Mouse (Mus musculus): ENCODE measurements around the gene Iapp.
"Not testable (repeated sequence)": the region's sequence is repeated elsewhere in the genome, so short reads cannot be mapped to it uniquely, and the experiment has no call there.

Gene Iapp

DNA sequence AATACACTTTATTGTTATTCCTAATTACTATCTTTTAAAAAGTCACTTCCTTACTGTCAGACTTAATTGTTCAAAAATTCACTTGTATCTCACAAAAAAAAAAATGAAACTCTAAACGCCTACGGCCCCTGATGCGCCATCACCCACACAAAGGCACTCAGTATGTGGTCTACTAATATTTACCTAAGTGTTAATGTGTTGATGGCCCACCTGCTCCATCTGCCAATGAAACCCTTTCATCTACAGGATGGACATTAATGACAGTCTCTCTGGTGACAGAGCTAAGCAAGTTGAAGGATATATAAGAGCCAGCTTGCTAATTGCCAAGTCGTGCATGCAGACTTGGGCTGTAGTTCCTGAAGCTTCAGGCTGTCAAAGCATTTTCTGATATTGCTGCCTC is at the start of gene Iapp:
Gene Iapp, plus strand, starts transcription at position 326 of the 400 bp plus-strand sequence.
- no peak for DNase-seq (ENCODE audit: low read depth, low spot score)

DNA sequence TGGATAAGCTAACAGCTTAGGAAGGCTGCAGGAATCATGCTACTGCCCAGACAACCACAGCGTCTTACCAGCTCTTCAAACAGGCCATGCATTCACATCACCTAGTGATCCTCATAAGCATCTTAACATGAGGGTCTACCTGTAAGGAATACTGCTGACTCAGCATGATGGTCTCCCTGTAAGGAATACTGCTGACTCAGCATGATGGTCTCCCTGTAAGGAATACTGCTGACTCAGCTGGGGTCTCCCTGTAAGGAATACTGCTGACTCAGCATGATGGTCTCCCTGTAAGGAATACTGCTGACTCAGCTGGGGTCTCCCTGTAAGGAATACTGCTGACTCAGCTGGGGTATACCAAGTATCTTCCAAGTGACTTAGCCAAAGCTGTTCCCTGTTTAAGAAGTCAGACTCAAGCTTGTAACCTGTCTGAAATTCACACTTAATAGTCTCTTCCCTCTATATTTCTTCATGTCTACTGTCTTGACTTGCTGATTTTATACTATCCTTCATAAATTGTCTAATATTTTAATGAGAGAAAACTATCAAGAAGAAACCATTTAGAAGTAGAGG is 47.4 kb upstream of the Iapp start:
- not testable (repeated sequence) for DNase-seq (ENCODE audit: low read depth, low spot score)

DNA sequence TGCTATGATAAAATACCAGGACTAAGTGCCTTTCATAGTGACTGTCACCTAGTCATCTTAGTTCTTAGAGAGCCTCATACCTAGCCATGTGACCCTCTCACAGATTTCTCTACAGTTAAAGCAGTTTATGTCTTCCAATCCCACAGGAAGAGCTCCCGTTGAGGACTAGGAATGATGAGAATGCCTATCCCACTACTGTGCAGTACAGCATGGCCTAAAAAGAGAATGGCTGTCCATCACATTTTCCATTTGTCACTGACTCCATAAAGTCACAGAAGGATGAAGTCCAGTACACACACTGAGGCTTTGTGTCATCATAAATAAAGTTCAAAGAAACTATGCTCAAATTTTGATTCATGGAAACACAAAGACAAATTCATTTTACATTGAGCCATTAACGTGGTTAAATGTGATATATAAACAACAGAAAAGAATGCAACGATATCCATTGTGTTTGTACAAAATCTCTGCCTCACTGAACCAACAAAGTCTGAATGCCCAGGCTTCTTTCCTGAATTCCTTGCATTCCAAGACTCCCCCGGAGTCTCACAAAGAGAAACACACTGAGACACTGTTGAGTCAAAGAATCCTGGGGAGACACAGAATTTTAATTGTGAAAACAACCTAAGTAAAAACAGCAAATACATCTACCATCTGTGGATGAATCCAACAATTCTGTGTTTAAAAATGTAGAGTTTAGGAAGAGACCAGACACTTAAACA is 22.3 kb upstream of the Iapp start:
- DNase-seq (ENCODE audit: low read depth, low spot score), result peak; percentile 48

DNA sequence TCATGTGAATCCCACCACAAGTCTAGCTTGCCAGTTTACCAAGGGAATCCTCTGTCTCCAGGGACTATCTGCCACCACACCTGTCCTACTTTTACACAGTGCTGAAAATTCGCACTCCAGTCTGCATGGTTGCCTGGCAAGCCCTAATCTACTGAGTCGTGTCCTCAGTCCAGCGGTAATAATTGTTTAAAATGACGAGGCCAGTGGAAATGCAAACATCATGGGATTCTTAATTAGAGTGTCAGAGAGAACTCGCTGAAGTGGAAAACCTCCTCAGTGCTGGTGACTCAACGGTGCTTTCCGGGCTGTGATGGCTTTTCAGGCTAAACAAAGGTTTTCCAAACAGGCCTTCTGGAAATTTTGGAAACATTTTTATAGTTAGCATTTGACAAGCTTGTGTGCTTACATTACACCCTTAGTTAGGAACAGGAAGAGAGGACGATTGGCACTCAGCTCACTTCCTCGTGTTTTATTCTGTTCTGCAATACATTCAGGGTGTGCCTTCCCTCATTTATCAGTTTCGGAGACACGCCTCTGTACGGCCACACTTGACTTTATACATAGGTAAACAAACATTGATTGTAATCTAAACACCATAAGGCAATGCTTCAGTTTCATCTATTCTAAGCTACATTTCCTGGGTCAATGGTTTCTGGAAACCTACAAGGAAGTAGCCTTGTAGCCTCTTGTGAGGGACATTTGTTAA is 8.7 kb upstream of the Iapp start:
- DNase-seq (ENCODE audit: low read depth, low spot score), result no peak

DNA sequence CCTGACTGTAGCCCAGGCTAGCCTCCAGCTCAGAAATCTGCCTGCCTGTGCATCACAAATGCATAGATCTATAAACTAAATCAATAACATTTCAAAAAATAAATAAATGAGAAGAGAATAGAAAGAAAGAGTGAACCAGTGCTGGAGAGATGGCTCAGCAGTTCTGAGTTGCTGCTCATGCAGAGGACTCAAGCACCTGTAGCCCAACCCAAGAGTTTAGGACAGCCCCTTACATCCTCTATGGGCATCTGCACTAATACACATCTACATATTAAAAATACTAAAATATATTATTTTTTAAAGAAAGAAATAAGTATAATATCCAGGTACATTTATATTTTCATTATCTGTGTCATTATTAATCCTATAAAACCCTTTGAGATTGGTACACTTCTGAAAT is 6.9 kb downstream of the Iapp start:
- DNase-seq (ENCODE audit: low read depth, low spot score), result no peak

DNA sequence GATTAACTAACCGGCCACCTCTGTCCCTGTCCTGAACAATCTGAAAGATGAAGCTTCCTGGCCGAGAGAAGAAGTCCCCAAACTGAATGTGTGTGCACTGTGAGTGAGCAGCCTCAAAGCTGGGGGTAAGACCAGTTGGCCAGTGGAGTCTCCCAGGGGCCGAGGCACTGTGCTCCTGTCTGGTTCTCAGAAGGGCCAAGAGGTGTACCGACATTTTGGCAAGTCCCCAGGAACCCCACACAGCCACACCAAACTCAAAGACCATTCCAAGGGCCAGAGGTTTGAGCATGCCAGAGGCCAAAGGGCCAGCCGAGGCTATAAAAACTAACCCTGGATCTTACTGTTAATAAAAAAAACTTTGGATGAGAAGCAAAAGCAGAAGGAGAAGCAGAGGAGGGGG is 16.1 kb downstream of the Iapp start:
- DNase-seq (ENCODE audit: low read depth, low spot score), result no peak

DNA sequence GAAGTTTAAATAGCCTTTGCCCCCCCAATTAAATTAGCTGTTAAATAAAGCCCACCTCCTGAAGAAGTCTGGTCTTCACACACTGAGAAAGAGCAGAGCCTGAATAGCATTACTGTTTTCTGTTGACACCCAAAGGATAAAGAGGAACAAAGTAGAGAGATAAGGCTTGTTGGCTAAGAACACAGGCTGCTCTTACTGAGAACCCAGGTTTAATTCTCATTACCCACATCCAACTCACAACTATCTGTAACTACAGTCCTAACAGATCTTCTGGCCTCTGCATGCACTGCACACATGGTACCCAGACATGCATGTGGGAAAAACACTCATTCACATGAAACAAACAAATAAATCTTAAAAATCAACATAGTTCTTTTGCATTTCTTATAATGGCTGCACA is 18.9 kb downstream of the Iapp start:
- no peak for DNase-seq (ENCODE audit: low read depth, low spot score)

DNA sequence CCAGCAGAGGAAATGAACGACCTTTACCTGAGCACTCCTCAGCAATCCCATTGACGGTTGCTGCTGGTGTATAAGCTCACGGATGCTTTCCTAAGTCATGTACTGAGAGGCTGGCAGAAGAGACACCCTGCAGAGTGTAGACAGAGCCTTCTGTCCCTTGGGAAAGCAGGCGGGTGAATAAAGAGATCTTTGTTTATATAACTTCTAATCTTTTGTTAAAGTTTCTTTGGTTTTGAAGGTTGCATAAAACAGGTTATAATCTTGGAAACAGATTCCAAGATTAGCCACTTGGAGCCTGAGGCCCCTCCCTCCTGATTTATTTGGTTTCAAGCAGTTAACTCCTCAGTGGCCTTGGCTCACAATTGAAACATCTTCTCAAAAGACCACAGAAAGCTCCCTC is 24.7 kb downstream of the Iapp start, which contains the start of gene Slco1a5:
Gene Slco1a5, minus strand, starts transcription at position 101 of the 400 bp plus-strand sequence.
- no peak for DNase-seq (ENCODE audit: low read depth, low spot score)

DNA sequence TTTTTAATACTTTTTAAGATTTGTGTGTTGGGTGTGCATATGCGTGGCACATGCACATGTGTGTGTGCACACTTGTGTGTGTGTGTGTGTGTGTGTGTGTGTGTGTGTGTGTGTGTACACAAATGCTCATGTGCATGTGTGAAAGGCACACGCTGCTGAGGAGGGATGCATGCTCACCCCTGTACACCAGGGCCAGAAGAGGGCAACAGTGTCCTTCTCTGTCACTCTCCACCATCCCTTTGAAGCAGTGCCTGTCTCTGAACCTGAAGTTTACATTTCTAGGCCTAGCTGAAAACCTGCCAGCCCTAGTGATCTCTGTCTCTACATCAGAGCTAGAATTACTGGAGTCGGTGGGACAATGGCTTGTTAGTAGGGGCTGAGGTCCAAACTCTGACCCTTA is 28.4 kb downstream of the Iapp start:
- DNase-seq (ENCODE audit: low read depth, low spot score), result no peak

DNA sequence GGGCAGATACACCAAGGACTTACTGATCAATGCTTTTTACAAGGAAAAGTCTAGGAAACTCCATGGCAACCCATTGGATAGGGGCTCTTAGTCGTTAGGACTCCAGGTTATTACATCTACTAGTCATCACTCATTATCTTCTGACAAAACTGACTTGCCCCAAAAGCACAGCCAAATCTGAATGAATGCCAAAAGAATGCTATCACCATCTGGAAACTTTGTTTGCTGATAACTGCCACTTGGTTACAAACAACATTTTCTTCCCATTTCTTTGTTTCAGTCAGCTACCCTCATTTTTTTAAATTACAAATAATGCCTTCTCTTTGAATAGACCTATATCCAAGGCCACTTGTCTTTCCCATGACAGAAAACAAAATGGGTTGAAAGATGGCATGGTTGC is 31.0 kb downstream of the Iapp start:
- no peak for DNase-seq (ENCODE audit: low read depth, low spot score)

DNA sequence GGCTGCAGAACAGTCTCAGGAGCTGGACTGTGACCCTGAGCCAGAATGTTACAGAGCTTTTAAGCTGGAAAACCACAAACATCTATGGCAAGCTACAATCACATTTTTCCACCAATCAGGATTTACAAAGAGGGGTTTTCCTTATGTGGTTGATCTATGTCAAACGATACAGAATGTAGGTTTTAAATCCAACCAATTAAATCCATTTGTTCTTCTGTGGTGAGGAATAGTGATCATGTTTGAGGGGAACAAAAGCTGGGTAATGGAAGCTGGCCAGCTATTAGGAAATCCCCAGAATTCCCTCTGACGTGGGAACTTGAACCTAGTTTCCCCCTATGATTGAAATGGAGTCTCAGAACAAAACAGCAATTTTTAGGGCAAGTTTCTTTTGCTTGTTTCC is 40.7 kb downstream of the Iapp start:
- no peak for DNase-seq (ENCODE audit: low read depth, low spot score)

DNA sequence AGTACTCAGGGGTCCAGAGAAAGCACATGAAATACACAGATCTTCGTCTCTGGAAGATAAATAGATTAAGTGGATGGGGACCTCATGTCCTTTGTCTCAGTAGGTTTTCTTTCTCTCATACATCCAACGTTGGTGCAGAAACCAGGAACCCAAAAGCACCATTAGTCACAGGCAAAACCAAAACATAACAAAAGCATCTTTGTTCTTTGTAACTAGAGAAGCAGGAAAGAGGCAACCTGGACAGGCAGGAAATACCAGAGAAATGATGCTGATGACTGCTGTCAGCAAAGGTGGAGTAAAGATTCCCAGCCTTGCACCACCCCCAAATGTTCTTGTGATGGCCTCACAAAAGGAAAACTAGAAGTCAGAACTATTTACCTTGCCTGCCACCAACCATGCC is 41.4 kb downstream of the Iapp start:
- DNase-seq (ENCODE audit: low read depth, low spot score), result no peak

DNA sequence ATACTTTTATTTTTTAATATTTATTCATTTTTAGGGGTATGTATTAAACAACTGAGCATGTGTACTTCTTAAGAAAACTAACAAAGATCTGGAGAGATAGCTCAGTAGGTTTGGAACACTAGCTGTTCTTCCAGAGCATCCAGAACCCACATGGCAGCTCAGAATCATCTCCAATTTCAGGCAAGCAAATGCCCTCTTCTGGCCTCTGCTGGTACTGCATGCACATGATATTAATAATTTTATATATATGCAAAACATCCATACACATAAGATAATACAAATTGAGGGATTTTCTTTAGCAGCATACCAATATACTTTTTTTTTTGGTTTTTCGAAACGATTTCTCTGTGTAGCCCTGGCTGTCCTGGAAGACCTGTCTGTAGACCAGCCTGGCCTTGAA is 45.3 kb downstream of the Iapp start:
- peak; percentile 68 for DNase-seq (ENCODE audit: low read depth, low spot score)

DNA sequence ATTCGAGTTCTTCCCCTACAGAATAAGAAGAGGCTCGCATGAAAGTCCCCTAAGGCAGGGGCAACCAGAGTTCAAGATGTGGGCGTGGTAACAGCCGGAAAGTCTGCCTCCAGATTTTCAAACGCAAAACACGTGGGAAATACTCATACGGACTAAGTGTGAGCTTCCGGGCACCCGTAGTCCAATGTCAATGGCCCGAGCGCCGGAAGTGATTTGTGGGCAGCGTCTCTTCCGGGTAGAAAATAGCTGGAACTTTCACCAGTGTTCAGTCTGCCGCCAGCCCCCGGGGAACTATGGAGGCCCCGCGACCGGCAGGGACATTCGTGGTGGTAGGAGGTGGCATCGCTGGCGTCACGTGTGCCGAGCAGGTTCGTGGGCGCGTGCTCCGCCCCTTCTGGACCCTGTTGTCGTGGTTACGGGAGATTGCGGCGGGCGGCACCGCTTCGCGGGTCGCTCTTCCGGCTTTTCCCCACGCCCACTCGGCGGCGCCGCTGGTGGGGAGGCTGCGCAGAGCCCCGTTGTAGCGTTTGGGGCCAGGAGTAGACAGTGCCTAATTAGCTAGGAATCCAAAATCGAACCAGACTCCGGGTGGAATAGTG is 47.3 kb downstream of the Iapp start, which contains the start of gene Pyroxd1:
Gene Pyroxd1, plus strand, starts transcription at position 215 of the 599 bp plus-strand sequence.
- DNase-seq (ENCODE audit: low read depth, low spot score), result peak; percentile 90

DNA sequence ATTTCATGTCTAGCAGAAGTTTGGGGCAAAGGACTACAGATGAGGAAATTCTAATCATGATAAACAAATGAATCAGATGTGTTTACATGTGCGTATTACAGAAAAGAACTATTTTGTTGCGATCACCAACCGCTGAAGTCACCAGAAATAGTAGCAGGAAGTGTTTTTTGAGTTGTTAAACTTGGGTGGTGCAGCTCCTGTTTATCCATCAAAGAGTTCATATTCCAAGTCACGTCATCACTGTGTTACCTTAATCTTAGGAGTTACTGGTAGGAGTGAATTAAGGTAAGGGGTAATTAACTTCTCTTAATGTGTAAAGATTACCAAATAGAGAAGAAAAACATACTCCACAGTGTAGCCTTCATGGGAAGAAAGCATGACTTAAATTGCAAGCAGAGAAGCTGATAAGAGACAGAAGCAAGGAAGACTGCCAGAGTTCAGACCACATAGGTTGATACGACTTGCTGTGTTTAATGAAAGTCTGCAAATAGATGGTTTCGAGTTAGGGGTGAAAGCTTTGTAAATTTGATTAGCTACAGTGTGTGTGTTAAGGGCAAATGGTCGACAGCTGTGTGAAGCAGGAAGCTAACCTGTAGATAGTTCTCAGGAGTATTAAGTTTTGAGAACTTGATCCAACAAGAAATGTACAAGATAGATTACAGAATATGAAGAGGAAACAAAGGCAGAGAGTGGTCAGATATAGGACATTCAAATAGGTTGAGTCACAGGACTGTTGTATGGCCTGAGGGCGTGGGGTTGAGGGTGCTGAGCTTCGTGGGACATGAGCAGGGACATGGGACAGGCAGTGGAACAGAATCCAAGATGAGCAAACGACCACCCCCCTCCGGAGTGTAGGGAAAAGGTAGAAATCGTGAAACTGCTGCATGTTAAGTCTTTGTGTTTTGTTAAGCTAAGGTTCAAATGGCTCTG is 48.2 kb downstream of the Iapp start:
- DNase-seq (ENCODE audit: low read depth, low spot score), result no peak

DNA sequence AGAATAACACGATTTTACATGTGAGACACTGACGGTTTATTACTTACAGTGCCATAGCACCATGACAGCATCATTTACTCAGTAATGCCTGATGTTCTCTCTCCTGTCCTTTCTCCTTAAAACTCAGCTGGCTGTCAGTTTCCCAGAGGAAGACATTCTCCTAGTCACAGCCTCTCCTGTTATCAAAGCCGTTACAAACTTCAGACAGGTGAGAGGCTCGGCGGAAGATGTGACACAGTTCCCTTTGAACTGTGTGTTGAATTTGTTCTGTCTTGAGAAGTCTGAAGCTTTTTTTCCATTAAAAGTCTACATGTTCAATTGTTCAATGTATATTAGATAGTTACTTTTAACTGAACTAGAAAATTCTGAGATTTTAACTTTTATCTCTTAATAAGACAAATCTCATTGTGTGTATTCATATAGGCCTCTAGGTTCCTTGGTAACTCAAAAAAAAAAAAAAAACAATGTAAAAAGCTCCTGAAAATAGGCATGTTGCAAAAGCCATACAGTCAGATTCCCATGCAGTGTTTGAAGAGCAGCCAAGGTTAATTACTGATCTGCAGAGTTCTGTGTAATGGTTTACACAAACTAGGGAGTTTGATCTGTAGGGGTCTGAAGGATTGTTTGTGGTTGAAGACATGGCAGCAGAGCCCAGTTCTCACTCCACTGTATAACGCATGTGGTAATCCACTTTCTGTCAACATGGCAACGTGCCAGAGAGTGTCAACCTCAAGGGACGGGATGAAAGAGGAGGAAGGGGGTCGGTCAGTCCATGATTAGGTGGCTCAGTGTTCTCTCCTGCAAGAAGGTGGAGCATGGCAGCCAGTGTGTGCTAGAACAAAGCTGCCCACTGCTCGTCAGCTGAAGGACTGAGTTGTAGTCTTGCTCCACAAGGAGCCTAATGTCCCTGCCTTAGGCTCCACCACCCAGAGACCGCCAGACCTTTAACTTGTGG is 49.5 kb downstream of the Iapp start:
- DNase-seq (ENCODE audit: low read depth, low spot score), result no peak

DNA sequence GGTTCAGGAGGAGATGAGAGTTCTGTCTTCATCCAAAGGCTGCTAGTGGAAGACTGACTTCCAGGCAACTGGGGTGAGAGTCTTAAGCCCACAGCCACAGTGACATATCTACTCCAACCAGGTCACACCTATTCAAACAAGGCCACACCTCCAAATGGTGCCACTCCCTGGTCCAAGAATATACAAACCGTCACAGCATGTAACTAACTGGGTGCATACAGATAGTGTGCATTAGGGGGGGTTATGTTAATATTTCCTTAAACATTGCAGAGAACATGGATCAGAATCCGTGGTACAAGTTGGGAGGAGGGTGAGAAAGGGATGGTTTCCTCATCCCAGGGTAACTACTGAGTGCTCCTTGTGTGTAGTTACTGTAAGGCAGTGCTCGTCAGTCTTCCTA is 53.9 kb downstream of the Iapp start:
- not testable (repeated sequence) for DNase-seq (ENCODE audit: low read depth, low spot score)
